Mouse (Mus musculus): ENCODE results near the gene Ttc33. TPM values are rescaled to one million over a fixed set of nuclear protein-coding genes. Genes with fewer than 3 reads are reported as not detected.
A peak's percentile ranks its signal among the peaks of the same experiment; 100 is the strongest.

Gene Ttc33
- total RNA-seq, 1 experiment, result 24.2 TPM

DNA sequence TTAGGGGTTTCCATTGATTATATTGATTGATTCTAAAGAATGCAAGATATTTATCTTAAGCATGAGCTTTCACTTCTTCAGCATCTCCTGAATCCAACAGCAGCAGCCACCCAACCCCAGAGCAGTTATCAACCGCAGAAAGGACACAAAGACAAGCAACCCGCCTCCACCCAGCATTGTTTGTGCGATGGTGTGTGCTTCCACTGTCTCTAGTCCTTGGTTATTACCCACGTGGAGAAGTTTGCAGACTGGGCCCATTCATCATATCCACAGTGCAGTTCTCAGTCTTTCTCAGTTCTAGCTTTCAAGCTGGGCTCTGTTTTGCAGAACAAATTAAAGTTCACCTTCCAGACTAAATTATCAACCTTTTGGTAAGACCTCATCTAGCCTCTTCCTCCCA, 54.0 kb downstream of the Ttc33 start:
- no peak for DNase-seq (ENCODE audit: low read depth, low spot score)
- Histone ChIP-seq H3K27ac (ENCODE audit: insufficient read depth, low read depth, low read length, poor library complexity, severe bottlenecking) (no peak overlapping the region), H3K36me3 (ENCODE audit: control insufficient read depth, insufficient read depth, low read length, poor library complexity, severe bottlenecking) (no peaks in the 10 kb centered on the region), H3K9ac (ENCODE audit: insufficient read depth, low read depth, low read length, poor library complexity, severe bottlenecking) (no peak overlapping the region), H3K4me3 (ENCODE audit: insufficient read depth in 1 of 2, low read depth in 1 of 2, low read length in 2 of 2, poor library complexity in 1 of 2, severe bottlenecking in 1 of 2) (no peak overlapping the region), H3K9me3 (ENCODE audit: control insufficient read depth, insufficient read depth, low read depth, low read length) (no peaks in the 10 kb centered on the region), H3K4me1 (ENCODE audit: control insufficient read depth in 2 of 2, insufficient read depth in 2 of 2, low read length in 2 of 2, poor library complexity in 1 of 2) (peaks cover 0 to 16% of the 10 kb centered on the region in 2 experiments; a peak in 1 of 4 replicates)
- in situ Hi-C loops (cut with MboI; ENCODE audit: low sequenced_read_pairs in 2 of 2, unreplicated experiment in 2 of 2), result loop anchor here (10.0 to 25.0 kb wide), 3 partner anchors 675 to 973 kb away; no protein-coding TSS in a partner anchor
- no peak for TF ChIP-seq CHD2 (IDR thresholded peaks at IDR 0.05; ENCODE audit: low read depth, low read length)
- no peak for TF ChIP-seq ZNF384 (IDR thresholded peaks at IDR 0.05; ENCODE audit: low read depth, low read length)
- TF ChIP-seq ZC3H11A (IDR thresholded peaks at IDR 0.05; ENCODE audit: borderline replicate concordance, low read depth, low read length), result no peak
- no peak for TF ChIP-seq MAFK (IDR thresholded peaks at IDR 0.05; ENCODE audit: insufficient read depth, low read depth, low read length)
- no peak for TF ChIP-seq HCFC1 (IDR thresholded peaks at IDR 0.05; ENCODE audit: borderline replicate concordance, insufficient read depth, low read length)

DNA sequence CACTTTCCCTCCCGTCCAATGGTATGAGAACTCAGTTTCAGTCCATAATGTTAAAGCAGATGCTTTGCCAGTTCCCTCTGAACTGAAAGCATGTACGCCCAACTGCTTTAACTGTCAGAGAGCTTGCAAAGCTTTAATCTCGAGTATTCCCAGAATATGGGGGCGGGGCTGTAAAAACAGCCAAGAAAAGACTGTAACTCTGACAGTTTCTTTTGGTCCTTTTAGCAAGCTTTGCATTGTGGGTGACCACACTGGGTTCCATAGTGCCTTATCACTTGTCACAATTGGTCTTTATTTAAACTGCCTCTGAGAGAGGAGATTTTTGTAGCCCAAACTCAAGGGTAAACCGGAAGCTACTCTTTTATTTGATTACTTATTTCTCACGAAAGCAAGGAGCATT, 54.6 kb downstream of the Ttc33 start:
- no peak for DNase-seq (ENCODE audit: low read depth, low spot score)
- Histone ChIP-seq H3K4me1 (ENCODE audit: control insufficient read depth in 2 of 2, insufficient read depth in 2 of 2, low read length in 2 of 2, poor library complexity in 1 of 2) (peaks cover 0 to 13% of the 10 kb centered on the region in 2 experiments; a peak in 1 of 4 replicates), H3K9ac (ENCODE audit: insufficient read depth, low read depth, low read length, poor library complexity, severe bottlenecking) (no peak overlapping the region), H3K9me3 (ENCODE audit: control insufficient read depth, insufficient read depth, low read depth, low read length) (no peaks in the 10 kb centered on the region), H3K27ac (ENCODE audit: insufficient read depth, low read depth, low read length, poor library complexity, severe bottlenecking) (no peak overlapping the region), H3K4me3 (ENCODE audit: insufficient read depth in 1 of 2, low read depth in 1 of 2, low read length in 2 of 2, poor library complexity in 1 of 2, severe bottlenecking in 1 of 2) (no peak overlapping the region), H3K36me3 (ENCODE audit: control insufficient read depth, insufficient read depth, low read length, poor library complexity, severe bottlenecking) (no peaks in the 10 kb centered on the region)
- in situ Hi-C loops (cut with MboI; ENCODE audit: low sequenced_read_pairs in 2 of 2, unreplicated experiment in 2 of 2), result loop anchor here (10.0 to 25.0 kb wide), 3 partner anchors 675 to 972 kb away; no protein-coding TSS in a partner anchor
- TF ChIP-seq CHD2 (IDR thresholded peaks at IDR 0.05; ENCODE audit: low read depth, low read length), result no peak
- no peak for TF ChIP-seq HCFC1 (IDR thresholded peaks at IDR 0.05; ENCODE audit: borderline replicate concordance, insufficient read depth, low read length)
- no peak for TF ChIP-seq ZNF384 (IDR thresholded peaks at IDR 0.05; ENCODE audit: low read depth, low read length)
- no peak for TF ChIP-seq MAFK (IDR thresholded peaks at IDR 0.05; ENCODE audit: insufficient read depth, low read depth, low read length)
- TF ChIP-seq ZC3H11A (IDR thresholded peaks at IDR 0.05; ENCODE audit: borderline replicate concordance, low read depth, low read length), result no peak

DNA sequence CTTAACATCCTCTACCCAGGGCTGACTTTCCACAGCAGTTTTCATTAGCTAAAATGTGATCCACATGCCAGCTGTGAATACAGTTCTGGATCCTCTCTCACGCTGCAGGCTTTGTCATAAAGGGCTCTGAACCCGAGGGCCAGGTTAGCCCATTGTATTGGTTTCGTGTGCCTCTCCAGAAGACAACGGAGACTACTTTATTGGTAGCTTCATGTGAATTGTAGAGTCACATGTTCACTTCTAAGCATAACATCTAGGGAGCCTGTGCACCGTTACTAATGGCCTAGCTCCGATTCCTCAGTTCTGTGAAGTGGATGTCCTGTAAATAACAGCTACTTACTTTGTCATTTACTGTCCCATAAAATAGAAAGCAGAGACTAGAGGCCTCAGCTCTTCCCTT, 55.0 kb downstream of the Ttc33 start:
- H3K9ac ChIP-seq (ENCODE audit: insufficient read depth, low read depth, low read length, poor library complexity, severe bottlenecking), result no peak overlapping the region
- TF ChIP-seq MAFK (IDR thresholded peaks at IDR 0.05; ENCODE audit: insufficient read depth, low read depth, low read length) (no peak), ZC3H11A (IDR thresholded peaks at IDR 0.05; ENCODE audit: borderline replicate concordance, low read depth, low read length) (no peak), HCFC1 (IDR thresholded peaks at IDR 0.05; ENCODE audit: borderline replicate concordance, insufficient read depth, low read length) (no peak), ZNF384 (IDR thresholded peaks at IDR 0.05; ENCODE audit: low read depth, low read length) (no peak), CHD2 (IDR thresholded peaks at IDR 0.05; ENCODE audit: low read depth, low read length) (no peak)
- H3K36me3 ChIP-seq (ENCODE audit: control insufficient read depth, insufficient read depth, low read length, poor library complexity, severe bottlenecking), result no peaks in the 10 kb centered on the region
- peaks cover 0 to 12% of the 10 kb centered on the region in 2 experiments; a peak in 1 of 4 replicates for H3K4me1 ChIP-seq (ENCODE audit: control insufficient read depth in 2 of 2, insufficient read depth in 2 of 2, low read length in 2 of 2, poor library complexity in 1 of 2)
- no peak for DNase-seq (ENCODE audit: low read depth, low spot score)
- H3K9me3 ChIP-seq (ENCODE audit: control insufficient read depth, insufficient read depth, low read depth, low read length), result no peaks in the 10 kb centered on the region
- in situ Hi-C loops (cut with MboI; ENCODE audit: low sequenced_read_pairs in 2 of 2, unreplicated experiment in 2 of 2), result loop anchor here (25.0 kb wide), 2 partner anchors 847 to 972 kb away; no protein-coding TSS in a partner anchor
- H3K27ac ChIP-seq (ENCODE audit: insufficient read depth, low read depth, low read length, poor library complexity, severe bottlenecking), result no peak overlapping the region
- no peak overlapping the region for H3K4me3 ChIP-seq (ENCODE audit: insufficient read depth in 1 of 2, low read depth in 1 of 2, low read length in 2 of 2, poor library complexity in 1 of 2, severe bottlenecking in 1 of 2)

DNA sequence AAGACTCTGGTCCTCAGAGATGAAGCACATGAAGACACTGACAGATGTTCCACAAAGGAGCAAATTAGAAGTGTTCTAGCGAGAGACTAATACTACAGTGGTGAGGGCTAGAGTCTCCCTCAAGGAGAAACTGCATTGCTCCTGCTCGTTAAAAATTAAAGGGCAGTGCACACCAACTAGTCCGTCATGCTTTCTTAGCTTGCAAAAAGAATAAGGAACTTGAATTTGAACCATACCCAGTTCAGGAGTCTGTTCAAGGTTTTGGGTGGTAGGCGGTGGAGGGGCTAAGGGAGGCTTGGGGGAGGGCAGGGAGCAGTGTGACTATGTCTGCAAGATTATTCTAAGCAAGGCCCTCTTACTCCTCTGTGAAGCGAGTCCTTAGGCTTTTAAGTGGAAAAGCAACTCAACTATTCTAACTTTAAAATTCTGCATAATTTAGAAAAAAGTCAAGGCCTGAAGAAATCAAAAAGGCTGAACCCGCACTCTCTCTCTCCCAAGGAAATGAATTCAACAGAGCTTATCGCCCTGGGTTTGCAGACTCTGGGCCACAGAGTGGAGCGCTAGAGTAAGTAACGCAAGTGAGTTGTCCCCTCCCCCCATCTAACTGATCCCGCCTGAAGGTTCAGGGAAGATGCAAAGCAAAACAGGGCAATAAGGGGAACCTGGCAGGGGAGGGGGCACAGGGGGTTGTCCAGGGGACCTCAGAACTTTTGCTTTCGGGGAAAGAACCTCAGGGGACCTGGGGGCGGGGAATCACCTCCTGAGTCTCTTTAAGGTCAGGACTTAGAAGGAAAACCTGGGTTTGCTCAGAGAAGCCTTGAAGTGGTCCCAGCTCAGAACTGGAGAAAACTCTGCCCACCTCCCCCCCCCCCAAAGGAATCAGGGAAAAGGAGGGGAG, 56.2 kb downstream of the Ttc33 start:
- Histone ChIP-seq H3K9ac (ENCODE audit: insufficient read depth, low read depth, low read length, poor library complexity, severe bottlenecking) (peak overlapping the region; percentile 3; the same call in 1 of the 2 replicates), H3K4me3 (ENCODE audit: insufficient read depth in 1 of 2, low read depth in 1 of 2, low read length in 2 of 2, poor library complexity in 1 of 2, severe bottlenecking in 1 of 2) (peak overlapping the region; percentile 21 to 55), H3K27ac (ENCODE audit: insufficient read depth, low read depth, low read length, poor library complexity, severe bottlenecking) (no peak overlapping the region), H3K4me1 (ENCODE audit: control insufficient read depth in 2 of 2, insufficient read depth in 2 of 2, low read length in 2 of 2, poor library complexity in 1 of 2) (peaks cover 0 to 9% of the 10 kb centered on the region in 2 experiments; a peak in 1 of 4 replicates), H3K9me3 (ENCODE audit: control insufficient read depth, insufficient read depth, low read depth, low read length) (no peaks in the 10 kb centered on the region), H3K36me3 (ENCODE audit: control insufficient read depth, insufficient read depth, low read length, poor library complexity, severe bottlenecking) (no peaks in the 10 kb centered on the region)
- DNase-seq (ENCODE audit: low read depth, low spot score), result no peak
- in situ Hi-C loops (cut with MboI; ENCODE audit: low sequenced_read_pairs in 2 of 2, unreplicated experiment in 2 of 2), result loop anchor here (25.0 kb wide), 2 partner anchors 846 to 971 kb away; no protein-coding TSS in a partner anchor
- no peak for TF ChIP-seq ZNF384 (IDR thresholded peaks at IDR 0.05; ENCODE audit: low read depth, low read length)
- no peak for TF ChIP-seq ZC3H11A (IDR thresholded peaks at IDR 0.05; ENCODE audit: borderline replicate concordance, low read depth, low read length)
- no peak for TF ChIP-seq CHD2 (IDR thresholded peaks at IDR 0.05; ENCODE audit: low read depth, low read length)
- TF ChIP-seq HCFC1 (IDR thresholded peaks at IDR 0.05; ENCODE audit: borderline replicate concordance, insufficient read depth, low read length), result no peak
- no peak for TF ChIP-seq MAFK (IDR thresholded peaks at IDR 0.05; ENCODE audit: insufficient read depth, low read depth, low read length)

All from ES-E14 (cell line).